Mouse (Mus musculus): Measurements from ENCODE around the gene Cog4. TPM values are rescaled to one million over a fixed set of nuclear protein-coding genes. Genes with fewer than 3 reads are reported as not detected.
"Not testable (repeated sequence)": the region's sequence is repeated elsewhere in the genome, so short reads cannot be mapped to it uniquely, and the experiment has no call there.

The Cog4 gene
- polyA plus RNA-seq, 1 experiment from 2014 or later, result 74.9 TPM

DNA sequence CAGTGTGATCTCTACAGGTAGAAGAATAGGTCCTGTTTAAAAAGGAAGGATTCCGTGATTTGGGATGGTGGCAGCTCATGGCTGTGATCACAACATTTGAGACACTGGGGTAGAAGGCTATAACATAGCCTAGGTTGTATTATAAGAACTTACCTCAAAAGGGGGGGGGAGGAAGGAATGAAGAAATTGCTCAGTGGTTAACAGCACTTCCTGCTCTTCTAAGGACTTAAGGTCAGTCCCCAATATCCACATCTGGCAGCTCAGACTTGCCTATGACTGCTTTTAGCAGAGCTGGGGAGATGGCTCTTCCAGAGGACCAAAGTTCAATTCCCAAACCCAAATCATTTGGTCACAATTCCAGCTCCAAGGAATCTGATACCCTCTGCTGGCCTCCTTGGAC lies 60.3 kb downstream of the Cog4 start:
- no peak overlapping the region for H3K4me2 ChIP-seq (ENCODE audit: low read depth, low read length)
- H3K27me3 ChIP-seq (ENCODE audit: control insufficient read depth, insufficient read depth, low read depth, low read length), result no peaks in the 10 kb centered on the region
- no peak overlapping the region for H3K9ac ChIP-seq (ENCODE audit: low read length)
- H3K4me3 ChIP-seq (ENCODE audit: low read length), result no peak overlapping the region
- H3K27ac ChIP-seq (ENCODE audit: low read length), result no peak overlapping the region
- no peaks in the 10 kb centered on the region for H3K9me3 ChIP-seq (ENCODE audit: control insufficient read depth, low read length)
- no peaks in the 10 kb centered on the region for H3K36me3 ChIP-seq (ENCODE audit: control insufficient read depth, insufficient read depth, low read length)
- 82% methylated on average over 1 of the region's 1 CpGs for WGBS
- ATAC-seq (ENCODE audit: low read depth), result no peak
- peaks cover under 1% of the 10 kb centered on the region for H3K4me1 ChIP-seq (replicated peaks; ENCODE audit: control insufficient read depth, insufficient read depth, low read length)

GRCm38 (mm10) chr8:110909850-110910249 lies 63.5 kb downstream of the Cog4 start:
- H3K27me3 ChIP-seq (ENCODE audit: control insufficient read depth, insufficient read depth, low read depth, low read length); H3K4me1 ChIP-seq (replicated peaks; ENCODE audit: control insufficient read depth, insufficient read depth, low read length); H3K4me2 ChIP-seq (ENCODE audit: low read depth, low read length); H3K27ac ChIP-seq (ENCODE audit: low read length); H3K4me3 ChIP-seq (ENCODE audit: low read length); ATAC-seq (ENCODE audit: low read depth); H3K9ac ChIP-seq (ENCODE audit: low read length); H3K9me3 ChIP-seq (ENCODE audit: control insufficient read depth, low read length); H3K36me3 ChIP-seq (ENCODE audit: control insufficient read depth, insufficient read depth, low read length): not testable (repeated sequence)

- no peak for ATAC-seq (ENCODE audit: low read depth)
Measured at GRCm38 (mm10) chr8:110911576-110912570, 65.5 kb downstream of the Cog4 start.

GRCm38 (mm10) chr8:110917415-110917814 lies 71.0 kb downstream of the Cog4 start:
- no peak overlapping the region for H3K4me3 ChIP-seq (ENCODE audit: low read length)
- no peak overlapping the region for H3K27ac ChIP-seq (ENCODE audit: low read length)
- H3K4me2 ChIP-seq (ENCODE audit: low read depth, low read length), result no peak overlapping the region
- H3K36me3 ChIP-seq (ENCODE audit: control insufficient read depth, insufficient read depth, low read length), result no peaks in the 10 kb centered on the region
- H3K27me3 ChIP-seq (ENCODE audit: control insufficient read depth, insufficient read depth, low read depth, low read length), result no peaks in the 10 kb centered on the region
- WGBS, result 54% methylated on average over 2 of the region's 2 CpGs
- H3K9ac ChIP-seq (ENCODE audit: low read length), result no peak overlapping the region
- no peak for ATAC-seq (ENCODE audit: low read depth)
- H3K4me1 ChIP-seq (replicated peaks; ENCODE audit: control insufficient read depth, insufficient read depth, low read length), result peaks cover 14% of the 10 kb centered on the region
- no peaks in the 10 kb centered on the region for H3K9me3 ChIP-seq (ENCODE audit: control insufficient read depth, low read length)

More at GRCm38 (mm10) chr8:110911576-110912570, 65.5 kb downstream of the Cog4 start:
- Histone ChIP-seq H3K4me3 (ENCODE audit: low read length) (no peak overlapping the region), H3K27ac (ENCODE audit: low read length) (no peak overlapping the region), H3K9me3 (ENCODE audit: control insufficient read depth, low read length) (no peaks in the 10 kb centered on the region), H3K36me3 (ENCODE audit: control insufficient read depth, insufficient read depth, low read length) (no peaks in the 10 kb centered on the region), H3K4me1 (replicated peaks; ENCODE audit: control insufficient read depth, insufficient read depth, low read length) (no peaks in the 10 kb centered on the region), H3K4me2 (ENCODE audit: low read depth, low read length) (no peak overlapping the region), H3K27me3 (ENCODE audit: control insufficient read depth, insufficient read depth, low read depth, low read length) (no peaks in the 10 kb centered on the region), H3K9ac (ENCODE audit: low read length) (no peak overlapping the region)
- WGBS, result 74% methylated on average over 15 of the region's 15 CpGs

DNA sequence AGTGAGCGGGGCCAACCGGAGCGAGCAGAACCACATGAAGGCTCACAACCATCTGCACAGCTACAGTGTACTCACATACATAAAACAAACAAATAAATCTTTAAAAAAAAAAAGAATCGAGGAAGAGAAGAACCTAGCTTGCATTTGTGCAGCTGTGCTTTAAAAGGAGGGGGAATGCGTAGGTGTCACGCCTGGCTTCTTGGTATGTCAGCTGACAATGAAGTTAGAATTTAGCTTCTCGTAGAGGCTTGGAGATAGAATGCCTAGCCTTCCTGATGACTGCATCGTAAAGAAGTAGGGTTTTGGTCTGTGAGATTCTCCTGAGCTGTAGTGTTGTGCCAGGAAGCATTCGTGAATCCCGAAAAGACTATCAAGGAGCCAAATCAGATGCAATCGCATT lies 71.6 kb downstream of the Cog4 start:
- no peak for ATAC-seq (ENCODE audit: low read depth)

DNA sequence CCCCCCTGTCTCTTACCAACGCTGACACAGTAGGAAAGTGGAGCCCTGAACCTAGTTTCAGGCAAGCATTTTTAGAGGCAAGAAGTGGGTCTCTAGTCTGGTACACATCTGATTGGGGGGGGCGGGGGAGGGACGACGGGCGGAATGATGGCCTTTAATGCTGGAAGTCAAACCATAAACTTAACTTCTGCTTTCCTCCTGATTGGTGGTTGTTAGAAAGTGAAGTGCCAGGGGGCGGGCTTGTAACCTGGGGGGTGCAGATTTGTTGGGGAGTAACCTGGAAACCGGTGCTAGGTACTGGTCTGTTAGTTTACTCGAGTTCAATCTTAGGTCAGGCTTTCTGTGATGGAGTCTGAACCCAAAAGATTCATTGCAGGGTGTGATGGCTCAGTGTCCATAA lies 72.1 kb downstream of the Cog4 start:
- no peak for ATAC-seq (ENCODE audit: low read depth)

More for the DNA sequence above, 71.6 kb downstream of the Cog4 start:
- no peaks in the 10 kb centered on the region for H3K9me3 ChIP-seq (ENCODE audit: control insufficient read depth, low read length)
- no peak overlapping the region for H3K4me3 ChIP-seq (ENCODE audit: low read length)
- no peak overlapping the region for H3K4me2 ChIP-seq (ENCODE audit: low read depth, low read length)
- WGBS, result 78% methylated on average over 11 of the region's 11 CpGs
- peaks cover 14% of the 10 kb centered on the region for H3K4me1 ChIP-seq (replicated peaks; ENCODE audit: control insufficient read depth, insufficient read depth, low read length)
- no peak overlapping the region for H3K9ac ChIP-seq (ENCODE audit: low read length)
- H3K27me3 ChIP-seq (ENCODE audit: control insufficient read depth, insufficient read depth, low read depth, low read length), result no peaks in the 10 kb centered on the region
- no peaks in the 10 kb centered on the region for H3K36me3 ChIP-seq (ENCODE audit: control insufficient read depth, insufficient read depth, low read length)
- no peak overlapping the region for H3K27ac ChIP-seq (ENCODE audit: low read length)

GRCm38 (mm10) chr8:110919341-110920031 lies 73.1 kb downstream of the Cog4 start, which contains the start of gene St3gal2:
St3gal2 (plus strand) TSS chr8:110919922.
- no peaks in the 10 kb centered on the region for H3K27me3 ChIP-seq (ENCODE audit: control insufficient read depth, insufficient read depth, low read depth, low read length)
- H3K36me3 ChIP-seq (ENCODE audit: control insufficient read depth, insufficient read depth, low read length), result no peaks in the 10 kb centered on the region
- H3K27ac ChIP-seq (ENCODE audit: low read length), result peak within 1 kb of the TSS; percentile 59
- H3K4me3 ChIP-seq (ENCODE audit: low read length), result peak within 1 kb of the TSS; percentile 84
- H3K9me3 ChIP-seq (ENCODE audit: control insufficient read depth, low read length), result no peaks in the 10 kb centered on the region
- peaks cover 14% of the 10 kb centered on the region for H3K4me1 ChIP-seq (replicated peaks; ENCODE audit: control insufficient read depth, insufficient read depth, low read length)
- H3K4me2 ChIP-seq (ENCODE audit: low read depth, low read length), result peak within 1 kb of the TSS; percentile 81
- ATAC-seq (ENCODE audit: low read depth), result peak; percentile 99
- WGBS, result under 1% methylated on average over 26 of the region's 36 CpGs
- peak within 1 kb of the TSS; percentile 86 for H3K9ac ChIP-seq (ENCODE audit: low read length)

More for the DNA sequence above, 72.1 kb downstream of the Cog4 start:
- Histone ChIP-seq H3K36me3 (ENCODE audit: control insufficient read depth, insufficient read depth, low read length) (no peaks in the 10 kb centered on the region), H3K27ac (ENCODE audit: low read length) (no peak overlapping the region), H3K27me3 (ENCODE audit: control insufficient read depth, insufficient read depth, low read depth, low read length) (no peaks in the 10 kb centered on the region), H3K4me2 (ENCODE audit: low read depth, low read length) (no peak overlapping the region), H3K9me3 (ENCODE audit: control insufficient read depth, low read length) (no peaks in the 10 kb centered on the region), H3K4me3 (ENCODE audit: low read length) (no peak overlapping the region), H3K9ac (ENCODE audit: low read length) (no peak overlapping the region), H3K4me1 (replicated peaks; ENCODE audit: control insufficient read depth, insufficient read depth, low read length) (peaks cover 14% of the 10 kb centered on the region)
- WGBS, result 59% methylated on average over 8 of the region's 8 CpGs

DNA sequence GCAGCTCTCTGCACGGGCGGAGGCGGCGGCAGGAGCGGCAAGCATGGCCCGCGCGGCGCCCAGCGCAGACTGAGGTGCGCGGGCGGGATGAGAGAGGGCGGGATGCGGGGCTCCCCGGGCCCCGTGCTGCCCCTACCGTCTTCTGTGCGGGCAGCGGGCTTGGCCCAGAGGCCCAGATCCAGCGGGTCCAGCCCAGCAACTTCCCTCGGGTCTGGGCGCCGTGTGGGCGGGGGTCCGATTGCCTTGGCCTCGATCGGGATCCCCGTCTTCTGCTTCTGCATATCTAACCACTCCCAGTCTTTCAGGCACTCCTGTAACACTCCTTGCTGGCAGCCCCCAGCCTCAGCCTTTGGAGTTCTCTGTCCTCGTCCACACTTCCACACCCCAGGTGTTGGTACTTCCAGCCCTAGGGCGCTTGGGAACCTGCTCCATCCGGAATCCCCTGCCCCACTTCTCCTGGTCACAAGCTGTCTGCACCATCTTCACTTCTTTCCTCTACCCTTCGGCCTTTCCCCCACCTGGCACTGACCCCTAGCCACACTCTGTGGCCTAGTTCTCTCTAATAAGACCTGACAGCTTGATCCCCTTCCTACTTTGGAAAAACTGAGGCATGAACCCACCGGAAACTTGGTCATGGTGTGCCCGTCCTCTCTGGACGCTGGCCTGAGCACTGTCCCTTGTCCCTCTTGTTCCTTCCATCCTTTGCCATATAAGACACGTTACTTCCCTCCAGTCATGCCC lies 73.8 kb downstream of the Cog4 start:
- peaks cover 14% of the 10 kb centered on the region for H3K4me1 ChIP-seq (replicated peaks; ENCODE audit: control insufficient read depth, insufficient read depth, low read length)
- H3K9ac ChIP-seq (ENCODE audit: low read length), result peak overlapping the region; percentile 86
- H3K36me3 ChIP-seq (ENCODE audit: control insufficient read depth, insufficient read depth, low read length), result no peaks in the 10 kb centered on the region
- H3K4me2 ChIP-seq (ENCODE audit: low read depth, low read length), result peak overlapping the region; percentile 81
- H3K4me3 ChIP-seq (ENCODE audit: low read length), result peak overlapping the region; percentile 84
- 2% methylated on average over 24 of the region's 37 CpGs for WGBS
- no peaks in the 10 kb centered on the region for H3K9me3 ChIP-seq (ENCODE audit: control insufficient read depth, low read length)
- no peaks in the 10 kb centered on the region for H3K27me3 ChIP-seq (ENCODE audit: control insufficient read depth, insufficient read depth, low read depth, low read length)
- peak; percentile 56 for ATAC-seq (ENCODE audit: low read depth)
- H3K27ac ChIP-seq (ENCODE audit: low read length), result peak overlapping the region; percentile 59
